Mouse (Mus musculus) lung, postnatal 0 days (tissue): ENCODE results near the gene Recql5.

Experiments used
- CTCF ChIP-seq: IDR thresholded peaks from 2 replicates; pipeline ENCODE4 v1.5.1; 2016; ENCODE audit warnings: antibody characterized with exemption, mild to moderate bottlenecking
- EP300 ChIP-seq: IDR thresholded peaks from 2 replicates; pipeline ENCODE4 v1.6.1; 2016; ENCODE audit warnings: antibody characterized with exemption, mild to moderate bottlenecking, control low read depth

GRCm38 (mm10) chr11:115899486-115900266 lies 33.6 kb downstream of the Recql5 start, which contains the start of gene Smim5:
- TF ChIP-seq EP300 (no peak), CTCF (peak; percentile 31)
